Mouse (Mus musculus) lung, postnatal 4 days (tissue): Measurements from ENCODE around the gene Nemp2.
A peak's percentile ranks its signal among the peaks of the same experiment; 100 is the strongest.
"Not testable (repeated sequence)": the region's sequence is repeated elsewhere in the genome, so short reads cannot be mapped to it uniquely, and the experiment has no call there.

ENCODE experiments used
- DNase-seq, 2 experiments: peaks; one replicate each; pipeline ENCODE4 v3.0.0; 2021

The Nemp2 gene

DNA sequence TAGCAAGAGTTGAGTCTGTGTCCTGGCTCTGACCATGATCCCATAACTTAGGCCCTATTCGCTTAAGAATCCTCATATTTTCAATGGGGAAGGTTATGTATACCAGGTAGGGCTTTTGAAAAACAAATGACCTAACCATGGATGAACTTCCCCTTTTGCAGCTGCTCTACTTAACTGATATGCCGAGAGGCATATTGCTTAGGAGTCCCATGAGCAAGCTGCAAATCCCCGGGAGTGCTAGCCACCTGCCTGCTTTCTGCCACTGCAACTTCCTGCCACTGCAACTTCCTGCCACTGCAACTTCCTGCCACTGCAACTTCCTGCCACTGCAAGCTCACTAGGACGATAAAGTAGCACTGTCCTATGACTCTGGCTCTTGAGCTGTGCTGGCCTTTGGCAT is 24.6 kb downstream of the Nemp2 start:
- DNase-seq: peak in 1 of 2 experiments; percentile 33

DNA sequence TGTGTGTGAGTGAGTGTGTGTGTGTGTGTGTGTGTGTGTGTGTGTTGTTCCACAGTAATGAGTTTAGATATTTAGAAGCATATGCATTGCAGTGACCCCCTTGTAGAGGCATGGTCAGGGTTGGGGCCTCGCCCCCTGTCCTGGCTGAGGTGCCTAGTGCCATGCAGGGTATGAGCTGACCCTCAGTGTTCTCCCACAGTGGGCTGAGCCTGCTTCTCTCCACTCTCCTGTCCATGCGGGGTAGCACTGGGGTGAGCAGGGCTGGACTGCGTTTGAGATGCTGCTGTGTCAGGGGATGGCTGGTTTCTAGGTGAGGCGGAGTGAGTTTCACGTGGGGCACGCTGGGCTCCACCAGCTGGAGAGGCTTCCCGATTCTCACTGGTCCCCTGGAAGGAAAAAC is 27.7 kb downstream of the Nemp2 start:
- DNase-seq: no peak

DNA sequence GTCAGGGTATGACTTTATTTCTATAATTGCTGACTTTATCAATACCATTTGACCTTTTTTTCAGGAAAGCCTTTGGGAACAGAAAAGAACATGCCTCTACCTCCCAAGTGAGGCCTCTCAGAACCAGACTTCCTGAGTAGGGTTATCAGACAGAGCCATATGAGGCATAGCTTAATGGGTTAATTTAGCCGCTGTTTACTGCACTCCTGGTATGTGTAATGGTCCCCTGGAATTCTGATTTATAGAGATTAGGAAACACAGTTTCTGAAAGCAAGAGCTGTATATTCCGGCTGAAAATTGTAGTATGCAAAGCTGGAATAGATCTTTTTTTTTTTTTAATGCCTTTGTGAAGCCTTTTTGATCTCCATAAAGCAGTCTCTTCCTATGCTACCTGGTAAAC is 29.8 kb downstream of the Nemp2 start:
- no peak for DNase-seq

DNA sequence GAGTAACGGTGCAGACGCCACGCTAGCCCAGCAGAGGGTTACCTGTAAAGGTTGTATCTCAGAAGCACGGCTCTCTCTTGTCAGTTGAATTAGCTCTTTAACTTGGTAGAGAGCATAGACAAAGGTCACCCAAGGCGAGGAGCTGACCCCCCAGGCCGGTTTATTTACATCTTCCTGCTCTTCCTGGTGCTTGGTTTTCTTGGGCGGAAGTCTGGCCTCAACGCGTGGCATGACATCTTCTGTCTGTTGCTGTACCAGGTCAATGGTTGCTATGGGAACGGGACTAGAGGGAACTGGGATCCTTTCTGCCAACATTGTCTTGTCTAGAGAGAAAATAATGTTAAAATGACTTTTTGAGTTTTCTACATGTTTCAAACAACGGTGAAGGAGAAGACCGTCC is 30.3 kb downstream of the Nemp2 start:
- DNase-seq: peak in 1 of 2 experiments; percentile 51

DNA sequence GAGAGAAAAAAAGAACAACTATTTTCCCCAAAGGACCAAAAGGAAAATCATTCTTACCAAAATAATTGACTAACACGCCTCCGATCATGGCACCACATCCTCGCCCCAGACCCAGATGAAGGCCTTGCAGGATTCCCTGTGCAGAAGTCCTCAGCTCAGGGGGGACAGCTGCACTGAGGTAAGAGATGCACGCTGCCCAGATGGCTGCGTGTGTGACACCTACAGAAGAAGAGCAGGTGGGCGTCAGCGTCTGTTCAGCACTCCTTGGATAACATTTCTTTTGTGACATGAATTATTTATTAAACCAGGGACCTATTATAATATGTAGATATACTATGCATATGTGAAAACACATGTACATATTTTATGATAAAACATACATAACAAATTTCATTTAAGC is 32.7 kb downstream of the Nemp2 start:
- DNase-seq: no peak

DNA sequence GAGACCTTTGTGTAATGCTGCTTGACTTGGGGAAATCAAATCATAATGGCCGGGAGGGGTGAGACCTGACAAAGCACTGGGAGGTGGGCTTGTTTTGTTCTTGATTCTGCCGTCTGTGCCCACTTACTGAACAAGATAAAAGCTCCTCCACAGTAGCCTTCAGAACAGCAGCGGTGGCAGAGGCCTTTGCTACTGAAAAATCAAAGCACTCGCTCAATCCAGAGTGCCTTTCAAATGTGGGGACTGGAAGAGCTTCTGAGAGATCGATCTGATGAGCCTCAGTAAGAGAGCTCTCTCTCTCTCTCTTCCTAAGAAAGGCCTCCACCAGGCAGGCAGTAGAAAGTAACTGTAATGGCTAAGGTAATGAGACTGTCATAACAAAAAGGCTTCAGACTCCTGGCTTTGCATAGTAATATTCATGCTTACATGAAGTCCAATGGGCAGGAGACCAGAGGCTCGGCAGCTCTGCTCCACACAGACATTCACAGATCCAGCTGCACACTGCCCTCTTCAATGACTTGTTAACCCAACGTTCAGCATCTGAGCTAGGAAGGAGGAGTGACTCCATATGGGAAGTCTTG is 38.3 kb downstream of the Nemp2 start:
- no peak for DNase-seq

DNA sequence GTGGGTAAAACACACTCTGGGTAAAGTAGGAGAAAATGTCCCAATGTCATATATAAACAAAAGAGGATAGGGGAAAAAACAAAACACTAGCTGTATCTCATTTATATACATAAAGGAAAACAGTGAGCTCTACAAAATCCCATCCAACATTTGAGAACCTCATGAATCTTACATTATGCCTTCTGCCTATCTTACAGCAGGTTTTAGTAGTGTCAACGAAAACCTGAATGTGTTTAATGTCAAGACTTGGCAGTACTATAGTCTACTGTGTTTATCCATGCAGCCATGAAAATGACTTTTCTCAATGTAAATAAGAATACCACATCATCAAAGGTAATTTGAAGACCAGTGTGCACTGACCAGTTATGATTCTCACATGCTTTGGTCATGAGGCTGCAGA is 39.4 kb downstream of the Nemp2 start:
- no peak for DNase-seq

DNA sequence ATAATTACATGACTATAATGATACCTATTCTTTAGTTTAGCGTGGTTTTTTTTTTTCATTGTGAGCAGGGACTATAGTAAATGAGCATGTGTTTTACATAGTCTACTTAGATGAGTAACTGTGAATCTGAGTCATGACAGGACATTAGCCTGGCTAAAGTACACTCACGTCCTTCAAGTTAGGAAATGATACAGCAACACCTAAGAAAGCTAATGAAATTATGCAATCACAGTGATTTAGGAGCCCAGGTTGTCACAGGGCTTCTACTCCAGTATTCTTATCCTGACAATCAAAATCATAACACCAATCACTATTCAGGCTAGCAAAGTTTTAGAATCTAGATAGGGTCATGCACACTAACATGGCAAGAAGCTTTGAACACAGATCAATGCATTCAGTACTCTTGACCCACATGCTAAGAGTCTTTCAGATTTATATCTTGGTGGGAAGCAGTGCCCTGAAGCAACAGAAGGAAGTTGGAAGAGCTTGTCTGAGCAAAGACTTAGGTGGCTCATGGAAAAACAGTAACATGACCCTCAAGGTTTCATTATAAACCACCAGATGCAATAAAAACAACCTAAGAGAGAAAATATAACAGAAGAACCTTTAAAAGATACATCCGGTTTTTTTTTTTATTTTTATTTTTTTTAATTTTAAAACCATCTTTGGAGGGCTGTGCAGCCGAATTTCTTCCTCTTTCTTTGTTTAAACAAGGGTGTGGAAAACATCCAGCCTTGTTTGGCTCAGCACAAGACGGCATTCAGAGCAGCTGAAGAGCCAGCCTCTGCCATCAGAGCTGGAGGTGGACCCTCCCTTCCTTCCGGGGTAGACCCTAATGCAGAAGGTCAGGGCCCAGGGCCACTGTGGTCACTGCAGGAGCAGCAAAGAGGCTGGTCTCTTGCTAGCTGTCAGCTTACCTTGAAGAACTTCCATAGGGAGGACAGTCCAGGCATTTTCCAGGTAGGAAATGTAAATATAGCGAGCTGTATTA is 45.4 kb downstream of the Nemp2 start:
- peak; percentile 47 to 62 for DNase-seq

DNA sequence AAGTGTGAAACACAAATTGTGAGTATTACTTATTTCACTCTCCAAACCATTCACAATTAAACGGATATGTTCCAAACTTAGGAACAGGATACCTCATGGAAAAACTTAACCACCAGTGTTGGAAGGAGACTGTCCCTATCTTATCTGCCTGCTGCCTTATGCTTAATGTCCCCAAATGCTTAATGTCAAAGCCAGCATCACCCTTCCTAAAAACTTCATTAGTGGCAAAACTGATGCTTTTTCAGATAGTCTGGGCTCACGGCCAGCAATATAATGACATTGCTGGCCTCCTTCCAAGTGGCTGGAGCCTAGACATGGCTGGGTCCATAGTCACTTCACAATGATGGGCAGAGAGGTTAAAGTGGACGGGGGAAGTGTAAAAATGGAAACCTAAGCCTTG is 46.1 kb downstream of the Nemp2 start:
- peak; percentile 72 to 76 for DNase-seq

DNA sequence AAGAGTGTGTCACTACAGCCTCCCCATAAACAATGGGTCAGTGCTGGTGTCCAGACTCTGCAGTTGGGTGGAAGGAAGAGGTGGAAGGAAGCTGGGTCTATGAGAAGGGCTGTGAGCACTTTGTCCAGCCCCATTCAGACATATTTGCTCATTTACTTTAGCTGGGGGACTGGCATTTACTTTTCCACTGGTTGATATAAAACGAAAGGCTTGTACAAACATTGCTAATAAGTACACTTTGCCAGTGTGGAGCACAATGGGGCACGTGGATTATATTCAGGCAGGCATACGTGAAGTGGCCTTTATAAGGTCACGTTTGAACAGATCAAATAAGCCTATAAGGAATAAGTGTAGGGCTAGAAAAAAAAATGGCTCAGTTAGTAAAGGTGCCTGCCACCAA is 53.0 kb downstream of the Nemp2 start:
- DNase-seq: peak in 1 of 2 experiments; percentile 9

DNA sequence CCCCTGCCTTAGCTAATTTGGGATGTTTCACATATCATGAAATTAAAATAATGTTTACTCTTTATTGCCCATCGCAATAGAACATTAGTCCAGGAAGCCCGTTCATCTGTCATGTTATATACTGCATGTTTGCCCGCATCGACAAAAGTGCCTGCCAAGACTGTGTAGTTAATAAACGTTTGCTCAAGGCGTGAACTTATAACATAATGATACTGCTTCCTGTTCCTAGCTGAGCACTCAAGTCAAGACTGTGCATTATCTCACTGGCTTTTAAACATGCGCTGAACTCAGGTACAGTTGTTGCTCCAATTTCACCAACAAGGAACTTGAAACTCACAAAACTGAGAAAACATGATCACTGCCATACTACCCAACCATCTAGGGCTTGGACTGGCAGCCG is 57.1 kb downstream of the Nemp2 start:
- no peak for DNase-seq

DNA sequence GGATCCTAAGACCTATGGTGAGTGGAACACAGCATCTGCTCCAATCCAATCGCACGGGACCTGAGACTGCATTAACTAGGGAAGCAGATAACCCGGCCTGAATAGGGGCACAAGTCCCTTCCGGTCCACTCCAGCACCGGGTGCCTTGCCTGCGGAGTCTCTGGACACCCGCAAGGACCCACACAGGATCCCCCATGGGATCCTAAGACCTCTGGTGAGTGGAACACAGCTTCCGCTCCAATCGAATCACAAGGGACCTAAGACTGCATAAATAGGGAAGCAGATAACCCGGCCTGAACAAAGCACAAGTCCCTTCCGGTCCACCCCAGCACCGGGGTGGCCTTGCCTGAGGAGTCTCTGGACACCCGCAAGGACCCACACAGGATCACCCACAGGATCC is 64.0 kb downstream of the Nemp2 start:
- DNase-seq: not testable (repeated sequence)
